Mouse (Mus musculus) kidney, adult 9 months (tissue): Measurements from ENCODE around the gene Dmrta2.

Experiments
- DNase-seq: peaks from one replicate; pipeline ENCODE4 v3.0.0; 2022

Gene Dmrta2

GRCm38 (mm10) chr4:109977148-109978067 lies at the start of gene Dmrta2:
Gene Dmrta2, plus strand, starts transcription at chr4:109978053.
- DNase-seq, result no peak

- peak; percentile 11 for DNase-seq
Measured at GRCm38 (mm10) chr4:109929058-109929457, 48.8 kb upstream of the Dmrta2 start.

- no peak for DNase-seq
Measured at GRCm38 (mm10) chr4:109930445-109930844, 47.4 kb upstream of the Dmrta2 start.

- no peak for DNase-seq
Measured at GRCm38 (mm10) chr4:109930935-109931334, 46.9 kb upstream of the Dmrta2 start.

- no peak for DNase-seq
Measured at GRCm38 (mm10) chr4:109936557-109936956, 41.3 kb upstream of the Dmrta2 start.

- no peak for DNase-seq
Measured at GRCm38 (mm10) chr4:109939291-109939690, 38.6 kb upstream of the Dmrta2 start.

GRCm38 (mm10) chr4:109945554-109945953 lies 32.3 kb upstream of the Dmrta2 start:
- no peak for DNase-seq

- no peak for DNase-seq
Measured at GRCm38 (mm10) chr4:109949307-109949706, 28.5 kb upstream of the Dmrta2 start.

- no peak for DNase-seq
Measured at GRCm38 (mm10) chr4:109953509-109953908, 24.3 kb upstream of the Dmrta2 start.

- DNase-seq, result no peak
Measured at GRCm38 (mm10) chr4:109960201-109960935, 17.5 kb upstream of the Dmrta2 start.

- DNase-seq, result no peak
Measured at GRCm38 (mm10) chr4:109963570-109964279, 14.1 kb upstream of the Dmrta2 start.

GRCm38 (mm10) chr4:109969561-109969960 lies 8.3 kb upstream of the Dmrta2 start:
- DNase-seq, result no peak

- DNase-seq, result no peak
Measured at GRCm38 (mm10) chr4:109973991-109974654, 3.7 kb upstream of the Dmrta2 start.

GRCm38 (mm10) chr4:109974655-109975380 lies 3.0 kb upstream of the Dmrta2 start:
- no peak for DNase-seq

- no peak for DNase-seq
Measured at GRCm38 (mm10) chr4:109975381-109976240, 2.2 kb upstream of the Dmrta2 start.

- DNase-seq, result no peak
Measured at GRCm38 (mm10) chr4:109976273-109977147, 1.3 kb upstream of the Dmrta2 start.

- DNase-seq, result no peak
Measured at GRCm38 (mm10) chr4:109978068-109978857, 410 bp downstream of the Dmrta2 start.

GRCm38 (mm10) chr4:109978858-109979340 lies 1.0 kb downstream of the Dmrta2 start:
- no peak for DNase-seq
